Mouse (Mus musculus) lung, embryonic 16.5 days (tissue): ENCODE measurements around the gene Aspg. TPM values are rescaled to one million over a fixed set of nuclear protein-coding genes. Genes with fewer than 3 reads are reported as not detected.

Experiments
- ATAC-seq: fragments of 200-750 bp; cut with Nextera tagmentation; 2 replicates; pipeline ENCODE4 v1.8.0; 2017; ENCODE audit warnings: low read depth, mild to moderate bottlenecking, moderate library complexity
- H3K27ac ChIP-seq: fragments of 300-500 bp; sonication (generic); 2 replicates; pipeline ENCODE4 v1.5.1; 2014; ENCODE audit warnings: mild to moderate bottlenecking, control low read depth, low read length
- H3K27me3 ChIP-seq: fragments of 300-500 bp; sonication (generic); 2 replicates; pipeline ENCODE4 v1.6.1; 2014; ENCODE audit warnings: low read depth, low read length, mixed read lengths; ENCODE audit not compliant: control insufficient read depth, insufficient read depth
- H3K36me3 ChIP-seq: fragments of 300-500 bp; sonication (generic); 2 replicates; pipeline ENCODE4 v1.6.1; 2014; ENCODE audit warnings: low read length; ENCODE audit not compliant: control insufficient read depth, insufficient read depth
- H3K4me1 ChIP-seq: fragments of 300-500 bp; sonication (generic); replicated peaks from 2 replicates; pipeline ENCODE4 v1.6.1; 2014; ENCODE audit warnings: low read length, mixed read lengths; ENCODE audit not compliant: control insufficient read depth, insufficient read depth
- H3K4me2 ChIP-seq: fragments of 300-500 bp; sonication (generic); 2 replicates; pipeline ENCODE4 v1.6.1; 2014; ENCODE audit warnings: low read depth, low read length, control low read depth
- H3K4me3 ChIP-seq: fragments of 300-500 bp; sonication (generic); 2 replicates; pipeline ENCODE4 v1.5.1; 2014; ENCODE audit warnings: mild to moderate bottlenecking, low read length, control low read depth
- H3K9ac ChIP-seq: fragments of 300-500 bp; sonication (generic); 2 replicates; pipeline ENCODE4 v1.6.1; 2014; ENCODE audit warnings: low read length, control low read depth
- H3K9me3 ChIP-seq: fragments of 300-500 bp; sonication (generic); 2 replicates; pipeline ENCODE4 v1.6.1; 2016; ENCODE audit warnings: low read length; ENCODE audit not compliant: control insufficient read depth
- WGBS: fragments of 180-500 bp; shearing (Covaris S2); extraction: QIAGEN DNeasy Blood & Tissue Kit; methylation state at CpG from one replicate; pipeline ENCODE4 v1.1.7; 2014; 5-methylcytosine and 5-hydroxymethylcytosine counted together
- polyA plus RNA-seq: library from polyadenylated mRNA; unstranded; fragments of >200 nt; fragmentation: Nextera tagmentation; extraction: Ambion mirVana; gene quantifications from 2 replicates; pipeline ENCODE4 v1.2.1, GENCODE M21; 2015

Gene Aspg
- polyA plus RNA-seq, 1 experiment from 2014 or later, result 3.2 TPM

DNA sequence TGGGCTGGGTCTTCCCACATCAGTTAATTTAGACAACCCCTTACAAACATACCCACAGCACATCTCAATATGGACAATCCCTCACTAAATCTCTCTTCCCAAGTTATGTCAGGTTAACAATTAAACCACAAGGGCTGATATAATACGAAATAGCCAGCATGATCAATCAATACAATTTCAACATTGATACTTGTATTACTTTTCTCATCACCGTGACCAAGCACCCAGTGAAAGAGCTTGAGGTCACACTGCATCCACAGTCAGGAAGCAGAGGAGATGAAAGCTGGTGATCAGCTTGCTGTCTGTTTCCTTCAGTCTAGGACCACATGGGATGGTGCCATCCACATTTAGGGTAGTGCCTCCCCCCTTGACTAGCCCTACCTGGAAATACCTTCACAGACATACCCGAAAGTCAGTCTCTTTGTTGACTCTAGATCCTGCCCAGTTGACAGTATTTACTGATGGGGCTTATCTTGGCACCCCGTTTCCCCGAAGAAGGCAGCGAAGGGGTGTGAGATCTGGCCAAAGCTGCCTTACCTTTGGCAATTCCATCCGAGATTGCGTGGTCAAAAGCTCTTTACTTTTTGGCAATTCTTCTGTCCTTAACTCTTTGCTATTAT lies 12.1 kb upstream of the Aspg start:
- Histone ChIP-seq H3K9ac (no peak overlapping the region), H3K4me1 (peaks cover 10% of the 10 kb centered on the region; the same call in 1 of the 2 replicates), H3K4me3 (no peak overlapping the region), H3K27me3 (peaks cover 2% of the 10 kb centered on the region; the same call in 1 of the 2 replicates), H3K4me2 (no peak overlapping the region), H3K9me3 (no peaks in the 10 kb centered on the region), H3K36me3 (no peaks in the 10 kb centered on the region), H3K27ac (no peak overlapping the region)
- WGBS, result 48% methylated on average over 8 of the region's 8 CpGs
- no peak for ATAC-seq

DNA sequence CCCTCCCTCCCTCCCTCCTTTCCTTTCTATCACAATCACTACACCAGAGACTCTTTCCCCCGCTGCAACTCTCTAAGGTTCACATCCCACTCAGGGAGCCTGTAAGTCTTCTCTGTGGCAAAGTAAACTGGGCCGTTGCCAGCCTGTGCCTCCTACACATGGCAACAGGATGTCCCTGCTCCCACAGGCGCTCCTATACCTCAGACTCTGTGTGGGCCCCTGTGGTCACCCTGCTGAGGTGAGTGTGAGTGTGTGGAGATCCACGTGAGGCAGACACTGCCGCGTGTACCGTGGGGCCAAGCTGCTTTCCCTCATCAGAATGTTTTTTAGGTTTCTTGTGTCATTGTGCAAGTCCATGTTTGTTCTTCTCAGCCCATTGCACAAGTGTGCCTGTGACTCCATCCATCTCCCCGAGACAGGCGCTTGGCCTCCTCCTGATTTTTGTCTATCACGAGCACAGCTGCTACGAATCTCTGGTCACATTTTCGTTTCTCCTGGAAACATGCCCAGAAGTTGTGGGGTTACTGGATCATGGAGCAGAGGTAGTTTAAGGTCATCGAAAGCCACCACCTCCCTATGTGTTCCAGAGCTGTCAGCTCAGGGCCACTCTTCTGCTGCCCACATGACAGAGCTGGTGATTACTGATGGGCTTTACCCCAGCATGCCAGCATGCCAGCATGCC lies 10.3 kb upstream of the Aspg start:
- Histone ChIP-seq H3K4me2 (no peak overlapping the region), H3K4me1 (peaks cover 10% of the 10 kb centered on the region; the same call in 1 of the 2 replicates), H3K9me3 (no peaks in the 10 kb centered on the region), H3K9ac (no peak overlapping the region), H3K27me3 (peaks cover 2% of the 10 kb centered on the region; the same call in 1 of the 2 replicates), H3K36me3 (no peaks in the 10 kb centered on the region), H3K4me3 (no peak overlapping the region), H3K27ac (peak overlapping the region; percentile 68)
- peak; percentile 96 for ATAC-seq
- 34% methylated on average over 13 of the region's 13 CpGs for WGBS

DNA sequence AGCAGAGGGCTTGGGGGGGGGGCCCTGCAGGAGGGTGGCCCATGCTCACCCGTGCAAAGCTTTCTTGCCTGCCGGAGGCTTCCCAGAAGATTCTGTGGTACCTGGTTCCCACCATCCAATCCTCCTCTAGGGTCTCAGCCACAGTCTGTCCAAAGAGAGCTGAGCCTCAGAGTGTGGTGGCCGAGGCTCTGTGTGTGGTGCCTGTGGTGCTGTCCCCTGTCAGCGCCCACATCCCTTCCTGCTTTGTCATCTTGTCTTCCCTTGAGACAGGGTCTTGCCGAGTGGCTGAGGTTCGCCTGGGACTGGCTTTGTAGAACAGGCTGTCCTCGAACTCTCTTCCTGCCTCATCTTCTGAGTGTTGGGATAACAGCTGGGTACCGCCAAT lies 9.8 kb upstream of the Aspg start:
- WGBS, result 39% methylated on average over 8 of the region's 8 CpGs
- Histone ChIP-seq H3K36me3 (no peaks in the 10 kb centered on the region), H3K9me3 (no peaks in the 10 kb centered on the region), H3K9ac (no peak overlapping the region), H3K4me1 (peaks cover 13% of the 10 kb centered on the region; the same call in 1 of the 2 replicates), H3K4me2 (no peak overlapping the region), H3K27ac (peak overlapping the region; percentile 59), H3K4me3 (no peak overlapping the region), H3K27me3 (peaks cover 1% of the 10 kb centered on the region; the same call in 1 of the 2 replicates)
- peak; percentile 62; the same call in 1 of the 2 replicates for ATAC-seq

DNA sequence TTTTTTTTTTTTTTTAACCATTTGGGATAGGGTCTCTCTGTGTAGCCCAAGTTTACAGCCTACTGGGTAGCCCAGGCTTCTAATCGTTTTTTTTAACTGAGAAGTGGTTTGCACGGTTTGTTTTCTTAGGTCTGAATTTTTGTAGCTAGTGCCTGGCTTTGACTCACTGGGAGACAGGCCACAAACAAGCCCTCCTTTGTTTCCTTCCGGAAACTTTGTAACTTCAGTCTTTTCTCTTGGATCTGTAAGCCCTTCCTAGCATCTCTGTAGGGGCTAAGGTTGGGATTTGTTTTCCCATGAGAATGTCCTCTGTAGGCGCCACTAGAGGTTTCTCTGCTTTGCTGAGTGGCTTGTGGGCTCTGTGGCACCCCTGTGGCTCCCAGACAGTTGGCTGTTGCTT lies 6.4 kb upstream of the Aspg start:
- 58% methylated on average over 4 of the region's 4 CpGs for WGBS
- H3K9me3 ChIP-seq, result no peaks in the 10 kb centered on the region
- no peak overlapping the region for H3K4me2 ChIP-seq
- no peak overlapping the region for H3K27ac ChIP-seq
- no peak for ATAC-seq
- no peak overlapping the region for H3K4me3 ChIP-seq
- no peaks in the 10 kb centered on the region for H3K36me3 ChIP-seq
- no peaks in the 10 kb centered on the region for H3K27me3 ChIP-seq
- no peak overlapping the region for H3K9ac ChIP-seq
- peaks cover 10% of the 10 kb centered on the region; the same call in 1 of the 2 replicates for H3K4me1 ChIP-seq

DNA sequence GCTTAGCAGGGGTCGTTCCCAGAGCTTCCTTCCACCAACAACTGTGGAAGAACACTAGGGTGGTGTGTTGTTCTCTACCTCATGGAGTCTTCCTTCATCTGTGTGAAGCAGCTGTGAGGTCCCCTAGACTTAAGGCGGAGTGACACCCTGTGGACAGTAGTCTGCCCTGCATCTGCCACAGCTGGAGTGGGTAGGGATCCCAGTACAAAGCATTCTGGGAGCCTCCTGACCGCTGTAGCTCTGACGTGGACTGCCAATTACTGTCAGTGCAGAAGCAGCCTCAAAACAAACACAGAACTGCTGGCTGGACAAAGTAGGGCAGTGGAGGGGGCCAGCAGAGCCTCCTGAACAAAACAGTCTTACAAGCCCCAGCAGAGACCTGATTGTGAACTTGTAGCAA lies 5.4 kb upstream of the Aspg start:
- H3K4me2 ChIP-seq, result no peak overlapping the region
- H3K4me1 ChIP-seq, result peaks cover 8% of the 10 kb centered on the region; the same call in 1 of the 2 replicates
- no peak overlapping the region for H3K4me3 ChIP-seq
- no peak overlapping the region for H3K9ac ChIP-seq
- H3K9me3 ChIP-seq, result no peaks in the 10 kb centered on the region
- peak; percentile 37; the same call in 1 of the 2 replicates for ATAC-seq
- 37% methylated on average over 4 of the region's 4 CpGs for WGBS
- no peaks in the 10 kb centered on the region for H3K36me3 ChIP-seq
- no peaks in the 10 kb centered on the region for H3K27me3 ChIP-seq
- H3K27ac ChIP-seq, result no peak overlapping the region

DNA sequence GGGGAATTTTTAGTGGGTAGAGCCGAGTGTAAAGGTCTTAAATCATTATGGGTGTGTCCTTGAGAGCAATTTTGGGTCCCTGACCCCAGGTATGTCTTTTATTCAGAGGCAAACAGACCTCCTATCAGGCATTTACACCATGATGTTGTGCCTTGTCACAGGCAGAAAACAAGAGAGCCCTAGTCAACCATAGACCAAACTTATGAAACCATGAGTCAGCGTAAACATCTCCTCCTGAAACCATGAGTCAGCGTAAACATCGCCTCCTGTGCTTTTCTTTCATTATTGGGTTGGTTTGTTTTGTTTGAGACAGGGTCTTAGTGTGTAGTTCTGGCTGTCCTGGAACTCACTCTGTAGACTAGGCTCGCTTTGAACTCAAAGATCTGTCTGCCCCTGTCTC lies 3.3 kb upstream of the Aspg start:
- no peak overlapping the region for H3K4me2 ChIP-seq
- H3K9me3 ChIP-seq, result no peaks in the 10 kb centered on the region
- H3K36me3 ChIP-seq, result no peaks in the 10 kb centered on the region
- no peak overlapping the region for H3K4me3 ChIP-seq
- 85% methylated on average over 5 of the region's 5 CpGs for WGBS
- H3K27ac ChIP-seq, result no peak overlapping the region
- ATAC-seq, result no peak
- H3K27me3 ChIP-seq, result peaks cover 5% of the 10 kb centered on the region; the same call in 1 of the 2 replicates
- H3K9ac ChIP-seq, result no peak overlapping the region
- H3K4me1 ChIP-seq, result peaks cover 10% of the 10 kb centered on the region

DNA sequence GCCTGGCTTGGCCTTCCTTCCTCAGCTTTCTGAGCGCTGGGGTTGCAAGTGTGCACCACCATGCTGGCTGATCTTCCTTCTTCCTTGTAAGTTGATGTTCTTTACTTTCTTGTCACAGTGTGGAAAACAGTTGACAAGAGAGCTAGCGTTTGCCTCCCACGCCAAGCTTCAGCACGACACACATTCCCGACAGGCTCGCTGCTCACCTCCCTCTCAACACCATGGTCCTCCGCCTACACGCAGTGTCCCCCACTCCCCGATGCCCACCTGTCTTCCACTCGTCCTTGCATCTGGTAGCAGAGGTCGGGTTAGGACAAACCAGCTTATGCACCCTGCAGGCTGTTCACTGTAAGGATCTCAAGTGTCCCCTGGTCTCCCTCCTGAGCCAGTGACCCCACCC lies 1.6 kb upstream of the Aspg start:
- Histone ChIP-seq H3K9me3 (no peaks in the 10 kb centered on the region), H3K4me2 (no peak overlapping the region), H3K27ac (no peak overlapping the region), H3K27me3 (peaks cover 5% of the 10 kb centered on the region; the same call in 1 of the 2 replicates), H3K36me3 (no peaks in the 10 kb centered on the region), H3K4me1 (peaks cover 10% of the 10 kb centered on the region), H3K4me3 (no peak overlapping the region), H3K9ac (no peak overlapping the region)
- 84% methylated on average over 11 of the region's 11 CpGs for WGBS
- no peak for ATAC-seq

DNA sequence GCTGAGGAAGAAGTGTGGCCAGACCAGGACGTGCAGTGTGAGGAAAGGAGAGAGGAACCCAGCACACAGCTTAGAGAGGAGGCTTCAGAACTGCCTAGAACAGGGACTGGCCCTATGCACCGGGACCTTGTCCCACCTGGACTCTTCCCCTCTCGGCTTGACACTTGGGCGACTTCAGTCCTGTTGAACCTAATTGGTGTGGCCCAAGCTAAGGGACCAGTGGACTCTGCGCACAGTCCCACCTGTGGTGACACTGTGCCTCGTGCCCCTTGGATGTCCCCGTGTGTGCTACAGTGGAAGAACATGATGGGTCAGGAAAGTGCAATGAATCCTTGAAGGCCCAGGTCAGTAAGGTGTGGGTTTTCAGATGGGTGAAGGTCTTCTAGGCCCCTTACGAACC lies 1.2 kb downstream of the Aspg start:
- H3K4me2 ChIP-seq, result no peak overlapping the region
- ATAC-seq, result no peak
- 85% methylated on average over 8 of the region's 8 CpGs for WGBS
- H3K27ac ChIP-seq, result no peak overlapping the region
- no peaks in the 10 kb centered on the region for H3K9me3 ChIP-seq
- no peak overlapping the region for H3K4me3 ChIP-seq
- peaks cover 7% of the 10 kb centered on the region for H3K4me1 ChIP-seq
- no peaks in the 10 kb centered on the region for H3K36me3 ChIP-seq
- H3K9ac ChIP-seq, result no peak overlapping the region
- peaks cover 5% of the 10 kb centered on the region; the same call in 1 of the 2 replicates for H3K27me3 ChIP-seq

DNA sequence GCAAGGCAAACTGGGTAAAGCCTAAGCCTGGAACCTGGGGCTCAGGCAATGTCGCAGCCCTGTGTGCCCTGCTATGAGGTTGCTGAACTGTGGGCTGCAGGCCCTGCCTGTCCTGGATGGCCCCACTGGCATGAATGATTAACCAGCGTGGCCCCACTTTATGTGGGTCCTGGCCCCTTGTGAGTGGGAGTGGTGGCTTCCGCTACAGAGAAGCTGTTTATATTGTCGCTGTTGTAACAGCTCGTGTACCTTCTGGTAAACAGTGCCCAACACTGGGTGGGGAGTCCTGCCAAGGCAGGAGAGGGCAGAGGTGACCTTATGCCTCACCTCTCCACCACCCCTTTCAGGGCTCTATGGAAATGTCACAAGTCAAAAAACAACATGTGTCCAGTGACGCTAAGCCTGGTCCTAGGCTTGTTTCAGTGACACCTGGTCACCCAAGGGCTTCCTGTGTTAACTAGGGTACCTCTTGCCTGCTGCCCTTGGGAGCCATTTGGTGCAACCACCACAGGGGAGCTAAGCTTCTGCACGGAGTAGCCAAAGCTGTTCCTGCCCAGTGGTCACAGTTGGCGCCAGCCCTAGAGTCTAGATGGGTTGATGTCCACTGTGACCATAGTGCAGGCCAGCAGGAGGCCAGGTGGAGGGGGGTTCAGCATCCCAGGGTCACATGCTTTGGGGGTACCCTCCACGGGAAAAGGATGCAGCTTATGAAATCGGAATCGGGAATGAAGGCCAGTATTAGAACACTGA lies 2.4 kb downstream of the Aspg start:
- Histone ChIP-seq H3K4me3 (no peak overlapping the region), H3K4me2 (no peak overlapping the region), H3K36me3 (no peaks in the 10 kb centered on the region), H3K9me3 (no peaks in the 10 kb centered on the region), H3K27me3 (peaks cover 5% of the 10 kb centered on the region; the same call in 1 of the 2 replicates), H3K4me1 (peaks cover 7% of the 10 kb centered on the region), H3K27ac (no peak overlapping the region), H3K9ac (no peak overlapping the region)
- ATAC-seq, result no peak
- 71% methylated on average over 11 of the region's 11 CpGs for WGBS
